Comparison of ENCODE assay signal across 15 mouse cellular contexts in the genomic region with DNA sequence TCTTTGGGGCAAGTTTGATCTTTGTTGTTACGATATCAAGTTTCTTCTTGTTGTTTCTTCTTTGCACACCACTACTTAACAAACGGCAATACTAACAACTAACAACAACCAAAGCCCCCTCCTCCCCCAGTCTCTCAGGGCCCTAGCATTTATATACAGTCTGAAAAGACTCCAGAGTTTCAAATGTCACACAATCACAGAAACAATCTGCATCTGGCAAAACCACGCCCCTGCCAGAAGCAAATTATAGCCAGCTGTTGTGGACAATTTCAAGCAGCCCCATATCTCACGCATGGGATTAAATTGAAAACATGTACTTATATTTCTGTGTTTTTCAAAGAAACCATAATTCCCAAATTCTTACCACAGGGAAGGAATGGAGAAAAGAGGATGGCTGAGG.
"Had no signal": no experiment of that assay in that cellular context is flagged by ENCODE, and none has a peak within 500 bp of the region (broad histone marks: within the 10 kb centered on the region; RNA-seq: fewer than 3 reads in every experiment).

No protein-coding gene starts in this region.

- DNase-seq: kidney, postnatal 25 days; layer of hippocampus, adult 9-11 months; liver; liver, embryonic 13.5 days; liver, postnatal 0 days; lung, postnatal 14 days; retina, postnatal 1 day; right cerebral cortex, postnatal 25 days; thymus, postnatal 4 days had no signal

- ATAC-seq: intestine, postnatal 0 days; liver, postnatal 0 days; midbrain, embryonic 16.5 days had no signal

- H3K9me3 ChIP-seq: kidney, embryonic 15.5 days; liver, embryonic 13.5 days; lung, embryonic 15.5 days; midbrain, embryonic 12.5 days; neural tube, embryonic 13.5 days had no signal

- H3K27me3 ChIP-seq: kidney, embryonic 15.5 days; liver, embryonic 13.5 days; lung, embryonic 15.5 days; midbrain, embryonic 12.5 days; neural tube, embryonic 13.5 days had no signal

- H3K4me1 ChIP-seq: liver, embryonic 13.5 days; lung, embryonic 15.5 days; midbrain, embryonic 12.5 days had no signal

- H3K4me3 ChIP-seq: kidney, embryonic 15.5 days; liver, embryonic 13.5 days; lung, embryonic 15.5 days; midbrain, embryonic 12.5 days; neural tube, embryonic 13.5 days had no signal

- H3K9ac ChIP-seq: kidney, embryonic 15.5 days; liver, embryonic 13.5 days; liver, postnatal 0 days; lung, embryonic 15.5 days; midbrain, embryonic 12.5 days; neural tube, embryonic 13.5 days had no signal

- H3K4me2 ChIP-seq: kidney, embryonic 15.5 days; liver, embryonic 13.5 days; lung, embryonic 15.5 days; midbrain, embryonic 12.5 days; neural tube, embryonic 13.5 days had no signal

- H3K27ac ChIP-seq: kidney, embryonic 15.5 days; liver, embryonic 13.5 days; lung, embryonic 15.5 days; midbrain, embryonic 12.5 days; neural tube, embryonic 13.5 days had no signal

- H3K36me3 ChIP-seq: kidney, embryonic 15.5 days; liver, embryonic 13.5 days; lung, embryonic 15.5 days; midbrain, embryonic 12.5 days; neural tube, embryonic 13.5 days had no signal
